Mouse (Mus musculus) spleen, adult 10 weeks (tissue): ENCODE measurements around the gene Ifit3b. TPM values are rescaled to one million over a fixed set of nuclear protein-coding genes. Genes with fewer than 3 reads are reported as not detected.

Experiments
- polyA plus RNA-seq: library from polyadenylated mRNA; stranded (reverse); fragments of 350-450 nt; fragmentation: Illumina TruSeq; extraction: RNeasy Lipid Tissue Mini Kit (QIAGEN cat#74804); gene quantifications from one replicate; pipeline ENCODE4 v1.2.3, GENCODE M21; 2015; ENCODE audit warnings: low replicate concordance; ENCODE audit not compliant: insufficient read depth

Ifit3b gene
- 8.5 TPM for polyA plus RNA-seq

GRCm38 (mm10) chr19:34607237-34608051 is at the start of gene Ifit3b:
TSS of gene Ifit3b (plus strand) at chr19:34607970.

GRCm38 (mm10) chr19:34583126-34583766 is 24.5 kb upstream of the Ifit3b start, which contains the start of gene Ifit3:
TSS of gene Ifit3 (plus strand) at chr19:34583531.

GRCm38 (mm10) chr19:34601888-34602287 is 5.9 kb upstream of the Ifit3b start, which contains the start of gene Ifit1bl1:
TSS of gene Ifit1bl1 (minus strand) at chr19:34601956.

GRCm38 (mm10) chr19:34640623-34641022 is 32.9 kb downstream of the Ifit3b start, which contains the start of the genes Ifit1bl2 and Ifit1:
TSS of gene Ifit1bl2 (minus strand) at chr19:34640743.
TSS of gene Ifit1 (plus strand) at chr19:34640871.

Other genes starting within 250 kb of the Ifit3b start
- gene Ch25h, start 132.8 kb upstream of the Ifit3b start, polyA plus RNA-seq, result 3.5 TPM
- gene Lipa, start 80.5 kb upstream of the Ifit3b start, polyA plus RNA-seq, result 98.9 TPM
- 21.9 TPM for gene Ifit2, start 57.3 kb upstream of the Ifit3b start, polyA plus RNA-seq
- gene Ifit3, start 24.4 kb upstream of the Ifit3b start, polyA plus RNA-seq, result 53.7 TPM
- gene Ifit1bl1, start 6.0 kb upstream of the Ifit3b start, polyA plus RNA-seq, result 25.0 TPM
- 0.77 TPM for gene Ifit1bl2, start 32.8 kb downstream of the Ifit3b start, polyA plus RNA-seq
- gene Ifit1, start 32.9 kb downstream of the Ifit3b start, polyA plus RNA-seq, result 13.5 TPM
- 0.44 TPM for gene Slc16a12, start 139.3 kb downstream of the Ifit3b start, polyA plus RNA-seq